Mouse (Mus musculus) CH12F3 (cell line): Measurements from ENCODE around the gene 1700030J22Rik.

Source experiments
- in situ Hi-C: fragments of 300-500 bp; cut with MboI; formaldehyde crosslinking; loops from 2 replicates; pipeline ENCODE4 v1.14.3; 2020; ENCODE audit warnings: low sequenced_read_pairs

The 1700030J22Rik gene

DNA sequence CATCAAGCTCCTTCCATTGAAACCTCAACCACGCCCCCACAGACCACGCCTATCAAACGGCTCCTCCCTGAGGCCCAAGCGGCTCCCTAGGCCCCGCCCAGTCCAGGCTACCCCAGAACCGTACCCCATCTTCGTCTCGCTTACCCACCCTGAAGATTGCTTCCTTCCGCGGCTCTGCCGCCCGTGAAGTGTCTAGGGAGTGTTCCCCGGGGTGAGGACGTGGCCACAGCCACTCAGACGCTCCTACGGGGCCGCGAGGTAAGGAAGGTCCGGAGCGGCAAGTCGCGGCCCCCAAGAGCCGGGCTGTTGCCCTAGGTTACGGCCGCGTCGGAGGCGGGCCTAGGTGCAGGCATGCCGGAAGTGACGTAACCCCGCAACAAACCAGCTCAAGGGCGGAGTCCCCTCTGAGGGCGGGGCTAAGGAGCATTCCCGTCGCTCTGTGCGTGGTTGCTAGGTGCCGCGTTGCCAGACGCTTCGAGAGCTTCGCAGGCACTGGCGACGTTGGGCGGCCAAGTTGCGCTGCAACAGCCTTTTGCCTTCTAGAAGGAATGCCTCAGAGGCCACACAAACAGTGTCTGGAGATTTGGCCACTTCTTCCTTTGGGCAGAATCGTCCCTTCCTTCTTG lies at the start of gene 1700030J22Rik:
Gene 1700030J22Rik, minus strand, starts transcription at position 329 of the 626 bp plus-strand sequence.
- in situ Hi-C loops: no loop called here

DNA sequence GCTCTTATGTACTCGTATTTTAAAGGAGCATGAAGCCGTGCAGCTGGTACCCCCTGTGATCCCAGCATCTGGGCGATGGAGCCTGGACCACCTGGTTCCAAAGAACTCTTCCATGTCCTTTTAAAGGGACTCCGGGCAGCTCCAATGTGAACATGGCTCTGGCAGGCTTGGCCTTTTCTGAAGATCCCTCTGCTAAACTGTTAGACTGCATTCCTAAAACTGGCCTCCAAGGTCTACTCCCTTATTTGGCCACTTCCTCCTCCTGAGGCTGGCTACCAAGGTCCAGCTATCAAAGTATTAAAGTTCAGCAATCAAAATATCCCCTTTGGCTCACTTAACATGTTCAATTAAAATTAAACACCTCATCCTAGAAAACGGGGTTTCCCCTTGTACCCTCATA lies 48.8 kb upstream of the 1700030J22Rik start:
- in situ Hi-C loops: no loop called here

DNA sequence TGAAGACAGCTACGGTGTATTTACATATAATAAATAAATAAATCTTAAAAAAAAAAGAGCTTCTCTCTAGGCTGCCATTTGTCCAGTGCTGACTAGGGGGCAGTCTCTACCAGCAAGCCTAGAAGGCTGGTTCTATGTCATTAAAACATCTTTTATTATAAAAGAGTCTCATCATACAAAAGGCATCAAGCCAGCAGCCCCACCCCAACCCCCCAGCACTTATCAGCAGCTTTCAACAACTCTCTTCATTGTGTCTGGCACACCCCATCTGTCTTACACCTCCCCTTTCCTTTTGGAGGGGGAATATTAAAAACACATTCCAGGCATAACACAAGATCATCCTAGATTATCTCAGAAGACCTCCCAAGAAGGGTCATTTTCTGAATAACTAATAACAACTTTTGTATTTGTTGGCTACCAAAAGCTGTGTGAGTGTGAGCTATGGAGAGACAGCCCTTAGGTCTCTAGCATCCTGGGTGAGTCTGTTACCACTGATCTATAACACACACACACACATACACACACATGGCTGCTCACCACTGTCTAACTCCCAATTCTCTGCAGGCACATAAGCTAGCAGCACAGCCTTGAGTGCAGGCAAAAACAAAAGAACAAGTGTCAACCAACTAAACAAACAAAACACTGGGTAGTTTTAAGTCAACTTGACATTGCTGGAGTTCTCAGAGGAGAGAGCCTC lies 43.7 kb upstream of the 1700030J22Rik start:
- in situ Hi-C loops: no loop called here

DNA sequence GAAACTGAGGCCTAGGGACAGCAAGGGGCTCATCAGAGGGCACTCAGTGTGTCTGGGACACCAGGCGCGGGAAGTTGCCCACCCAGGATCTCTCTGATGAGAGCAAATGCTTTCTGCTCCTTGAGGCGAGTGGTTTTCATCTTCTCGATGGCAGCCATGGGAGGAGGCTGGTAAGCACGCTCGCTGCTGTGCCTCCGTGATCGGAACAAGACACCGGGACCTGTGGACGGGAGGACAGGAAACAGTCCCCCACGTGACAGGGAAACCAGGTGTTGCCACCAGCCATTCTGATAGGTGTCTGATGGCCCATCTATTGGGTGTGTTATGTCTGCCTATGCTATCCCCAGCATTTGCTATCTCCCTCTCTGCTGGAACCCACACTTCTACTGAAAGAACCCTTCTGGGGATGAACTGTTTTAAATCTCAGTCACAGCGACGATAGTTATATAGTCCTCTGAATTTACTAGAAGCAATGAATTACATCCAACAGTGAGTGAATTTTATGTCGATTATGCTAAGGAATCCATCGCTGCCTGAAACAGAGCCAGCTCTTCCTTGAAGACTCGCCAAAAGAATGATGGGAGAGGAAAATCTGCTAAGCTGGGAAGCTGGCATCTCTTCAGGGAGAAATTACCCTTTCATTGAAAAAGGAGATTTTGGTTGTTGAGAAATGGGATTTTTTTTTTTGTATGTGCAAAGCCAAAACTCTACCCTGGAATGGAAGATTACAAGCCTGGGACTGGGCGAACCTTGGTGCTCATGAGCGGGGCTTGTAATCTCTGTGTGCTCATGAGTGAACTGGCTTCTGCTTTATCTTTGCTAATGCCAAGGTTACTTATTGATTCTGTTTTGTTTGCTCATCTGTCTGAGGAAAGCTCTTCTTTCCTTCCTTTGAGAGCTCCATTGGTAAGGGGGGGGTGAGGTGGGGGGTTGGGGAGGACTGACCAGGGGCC lies 40.8 kb upstream of the 1700030J22Rik start:
- in situ Hi-C loops: no loop called here

DNA sequence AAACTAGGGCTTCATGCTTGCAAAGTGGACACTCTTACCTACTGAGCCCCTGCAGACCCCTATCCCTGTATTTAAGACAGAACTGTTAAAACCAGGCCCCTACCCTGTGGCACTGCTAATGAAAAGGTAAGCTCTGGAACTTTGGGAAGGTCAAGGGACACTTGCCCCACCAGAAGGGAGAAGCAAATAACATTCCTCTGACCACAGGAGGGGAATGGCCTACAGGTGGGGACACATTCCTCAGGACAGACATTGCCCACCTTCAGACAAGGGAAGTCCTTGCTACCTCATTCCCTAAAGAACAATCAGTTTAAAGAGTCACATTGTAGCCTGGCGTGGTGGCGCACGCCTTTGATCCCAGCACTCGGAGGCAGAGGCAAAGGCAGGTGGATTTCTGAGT lies 39.1 kb upstream of the 1700030J22Rik start:
- in situ Hi-C loops: no loop called here

DNA sequence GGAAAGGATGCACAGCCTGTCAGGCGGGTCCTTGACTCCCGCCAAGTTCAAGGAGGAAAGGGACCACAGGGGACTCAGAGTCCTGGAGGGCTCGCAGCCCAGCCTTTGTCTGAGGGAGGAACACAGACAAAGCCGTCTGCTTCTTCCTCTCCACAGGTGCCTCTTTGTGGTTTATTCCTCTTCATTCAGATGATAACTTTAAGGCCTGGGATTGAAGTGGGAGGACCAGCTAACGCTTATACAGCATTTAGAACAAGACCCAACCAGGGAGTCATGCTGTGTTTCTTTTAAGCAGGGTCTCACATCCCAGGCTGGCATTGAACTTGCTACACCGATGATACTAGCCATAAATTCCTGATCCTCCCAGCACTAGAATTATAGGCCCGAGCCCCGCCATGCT lies 38.2 kb upstream of the 1700030J22Rik start:
- in situ Hi-C loops: no loop called here

DNA sequence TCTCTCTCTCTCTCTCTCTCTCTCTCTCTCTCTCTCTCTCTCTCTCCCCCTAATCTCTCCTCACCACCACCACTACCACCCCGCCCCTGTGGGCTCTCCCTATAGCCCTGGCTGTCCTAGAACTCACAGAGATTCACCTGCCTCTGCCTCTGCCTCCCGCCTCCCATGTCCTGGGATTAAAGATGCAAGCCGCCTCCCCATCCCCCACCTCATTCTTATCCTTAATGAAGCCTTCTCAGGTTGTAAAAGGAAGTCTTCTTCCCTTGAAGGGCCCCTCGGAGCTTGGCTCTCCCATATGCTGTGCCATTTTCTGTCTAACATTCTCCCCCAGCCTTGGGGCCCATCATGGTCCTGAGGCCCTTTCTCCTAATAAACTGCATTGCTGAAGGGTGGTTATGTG lies 36.9 kb upstream of the 1700030J22Rik start:
- in situ Hi-C loops: no loop called here

DNA sequence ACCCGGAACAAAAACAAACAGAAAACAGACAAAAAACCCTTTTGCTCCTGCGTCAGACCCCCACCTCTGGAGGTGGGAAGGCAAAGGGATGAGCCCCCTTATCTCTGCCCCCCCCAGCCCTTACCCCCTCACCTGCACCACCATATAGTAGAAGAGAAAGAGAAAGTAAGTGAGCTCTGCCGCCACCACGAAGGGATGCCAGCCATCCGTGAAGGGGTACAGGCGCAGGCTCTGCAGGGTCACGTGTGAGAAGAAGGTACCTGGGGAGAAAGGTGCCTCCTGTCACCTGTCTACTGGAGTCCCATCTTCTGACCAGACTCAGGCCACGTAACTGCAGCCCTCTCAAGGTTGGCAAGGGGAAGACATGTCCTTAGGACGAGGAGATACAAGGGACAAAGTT lies 32.6 kb upstream of the 1700030J22Rik start:
- in situ Hi-C loops: no loop called here

DNA sequence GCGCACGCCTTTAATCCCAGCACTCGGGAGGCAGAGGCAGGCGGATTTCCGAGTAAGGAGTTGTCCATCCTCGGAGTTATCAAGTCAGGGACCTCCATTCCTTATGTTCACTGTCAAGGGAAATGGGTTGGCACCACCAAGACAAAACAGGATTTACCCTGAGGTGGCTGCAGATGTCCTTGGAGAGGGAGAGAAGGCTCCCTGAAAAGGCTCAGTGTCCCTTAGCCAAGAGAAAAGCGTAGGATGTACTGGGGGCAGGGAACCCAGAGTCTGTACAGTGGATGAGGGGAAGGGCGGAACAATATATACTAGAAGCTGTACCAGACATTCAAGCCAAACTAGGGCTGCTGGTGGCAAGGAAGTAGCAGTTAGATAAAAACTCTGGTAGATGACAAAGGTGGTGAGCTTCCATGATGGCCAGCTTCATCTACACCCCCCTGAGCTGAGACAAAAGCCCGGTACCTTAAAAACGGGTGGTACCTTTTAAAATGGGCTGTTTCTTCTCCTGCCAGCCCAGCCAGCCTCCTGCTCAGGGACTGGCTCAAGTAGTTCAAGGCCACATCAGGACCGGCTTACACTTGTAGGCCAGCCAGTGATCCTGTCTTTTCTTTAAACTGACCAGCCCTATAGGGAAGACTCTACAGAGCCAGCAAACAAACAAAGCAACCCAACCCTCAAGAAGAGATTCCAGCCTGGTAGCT lies 15.4 kb upstream of the 1700030J22Rik start:
- in situ Hi-C loops: no loop called here

DNA sequence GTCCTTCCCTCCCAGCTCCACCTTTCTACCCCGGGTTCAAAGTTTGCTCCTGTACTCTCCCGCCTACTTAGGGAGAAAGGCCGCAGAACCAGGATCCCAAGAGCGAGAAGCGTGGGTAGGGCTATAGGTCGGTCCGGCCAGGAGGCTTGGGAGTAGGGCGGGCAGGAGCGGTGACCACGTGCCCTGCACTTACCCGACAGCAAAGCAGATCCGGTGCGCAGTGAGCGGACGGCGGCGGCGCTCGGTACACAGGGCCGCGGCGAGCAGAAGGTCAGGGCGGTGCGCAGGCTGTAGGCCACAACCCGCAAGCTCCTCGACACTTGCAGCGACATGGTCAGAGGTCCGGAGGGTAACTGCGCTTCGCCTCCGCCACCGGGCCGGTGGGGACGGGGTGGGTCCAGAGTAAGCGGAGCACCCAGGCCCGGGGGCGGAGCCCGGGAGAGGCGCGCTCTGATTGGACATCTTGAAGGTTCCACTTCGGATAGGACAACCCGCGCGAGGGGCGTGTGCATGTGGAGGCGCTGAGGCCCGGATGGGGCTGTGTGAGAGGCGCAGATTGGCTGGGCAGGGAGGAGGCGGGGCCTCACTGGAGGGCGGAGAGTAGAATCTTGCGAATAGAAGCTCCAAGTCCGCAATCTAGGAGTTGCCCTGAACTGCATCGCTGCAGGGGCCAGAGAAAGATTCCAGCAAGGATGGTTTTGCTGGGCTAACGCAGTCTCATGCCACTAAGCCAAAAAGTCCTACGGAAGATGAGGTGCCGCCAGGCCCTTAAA lies 14.5 kb upstream of the 1700030J22Rik start, which contains the start of gene Gcsh:
Gene Gcsh, minus strand, starts transcription at position 443 of the 773 bp plus-strand sequence.
- in situ Hi-C loops: no loop called here

DNA sequence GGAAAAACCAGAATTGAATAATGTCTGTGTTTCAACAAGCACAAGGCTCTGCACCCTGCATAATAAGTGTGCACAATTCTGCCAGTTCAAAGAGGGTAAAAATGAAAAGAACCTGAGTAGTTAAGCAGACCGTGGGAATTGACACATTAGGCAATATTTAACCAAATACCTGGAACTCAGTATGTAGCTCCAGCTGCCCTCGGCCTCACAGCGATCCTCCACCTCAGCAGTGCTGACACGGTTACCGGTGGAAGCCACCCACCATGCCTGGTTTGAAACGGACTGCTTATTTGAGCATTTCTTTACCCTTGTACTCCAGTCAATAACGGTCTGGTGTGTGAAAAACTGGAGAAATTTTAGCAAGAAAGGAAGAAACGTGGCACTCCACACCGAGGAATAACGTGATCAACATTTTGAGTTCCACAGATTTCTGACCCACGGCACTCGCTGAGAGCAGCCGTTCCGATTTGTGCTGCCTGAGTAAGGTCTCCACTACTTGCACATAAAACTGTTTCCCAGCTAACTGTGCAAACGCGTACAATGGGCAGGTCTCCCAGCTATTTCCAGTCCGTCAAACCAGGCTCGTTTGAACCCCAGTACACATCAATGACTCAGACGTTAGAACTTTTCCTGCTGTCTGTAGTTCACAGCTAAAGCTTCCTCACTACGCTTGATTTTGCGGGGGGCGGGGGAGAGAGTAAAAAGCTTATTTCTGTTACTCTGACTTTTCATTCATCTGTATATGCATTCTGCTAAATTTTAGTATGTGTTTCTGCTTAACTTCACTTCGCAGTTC lies 13.6 kb upstream of the 1700030J22Rik start:
- in situ Hi-C loops: no loop called here

DNA sequence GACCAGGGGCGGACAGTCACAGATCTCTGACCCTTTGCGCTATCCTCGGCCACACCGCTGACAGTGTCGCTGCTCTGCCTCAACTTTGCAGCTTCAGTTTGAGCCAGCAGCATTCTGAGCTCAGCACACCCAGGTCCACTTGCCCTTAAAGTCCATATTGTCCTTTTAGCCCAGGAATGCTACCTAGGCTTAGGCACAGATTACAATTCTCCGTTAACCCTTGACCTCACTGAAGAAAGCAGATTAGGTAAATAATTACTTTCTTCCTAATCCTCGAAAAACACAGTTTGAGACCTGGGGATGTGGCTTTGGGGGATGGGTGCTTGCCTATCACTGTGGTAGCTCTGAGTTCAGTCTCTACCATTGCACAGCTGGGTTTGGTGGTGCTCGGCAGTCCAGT lies 12.5 kb upstream of the 1700030J22Rik start:
- in situ Hi-C loops: no loop called here

DNA sequence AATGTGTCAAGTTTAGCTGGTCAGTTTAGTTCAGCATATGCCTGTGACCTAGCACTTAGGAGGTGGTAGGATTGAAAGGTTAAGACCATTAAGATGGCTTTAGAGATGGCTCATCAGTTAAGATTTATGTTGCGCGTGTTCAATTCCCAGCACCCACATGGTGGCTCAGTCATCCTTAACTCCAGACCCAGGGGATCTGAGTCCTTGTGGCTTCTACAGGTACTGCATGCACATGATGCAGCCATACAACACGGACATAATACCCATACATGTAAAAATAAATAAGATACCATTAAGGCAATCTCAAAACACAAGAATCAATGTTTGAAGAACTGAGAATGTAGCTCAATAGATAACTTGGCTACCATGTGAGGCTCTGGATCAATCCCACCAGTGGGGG lies 11.1 kb upstream of the 1700030J22Rik start:
- in situ Hi-C loops: no loop called here

DNA sequence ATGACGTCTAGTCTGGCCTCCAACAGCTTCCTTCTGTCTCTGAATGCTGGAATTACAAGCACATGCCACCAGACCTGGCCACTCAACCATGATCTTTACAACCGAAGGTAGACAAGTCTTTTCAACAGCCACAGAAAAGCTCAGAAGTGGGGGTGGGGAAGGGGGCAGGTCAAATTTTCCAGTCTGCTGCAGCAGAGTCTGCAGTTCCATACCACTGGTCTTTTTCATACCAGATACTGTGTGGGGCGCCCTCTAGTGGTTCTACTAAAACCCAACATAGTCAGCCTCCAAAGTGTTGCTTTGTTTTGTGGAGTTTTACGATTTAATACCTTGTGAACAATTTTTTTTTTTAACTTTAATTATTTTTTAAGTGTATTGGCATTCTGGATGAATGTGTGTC lies 1.4 kb upstream of the 1700030J22Rik start:
- in situ Hi-C loops: no loop called here

DNA sequence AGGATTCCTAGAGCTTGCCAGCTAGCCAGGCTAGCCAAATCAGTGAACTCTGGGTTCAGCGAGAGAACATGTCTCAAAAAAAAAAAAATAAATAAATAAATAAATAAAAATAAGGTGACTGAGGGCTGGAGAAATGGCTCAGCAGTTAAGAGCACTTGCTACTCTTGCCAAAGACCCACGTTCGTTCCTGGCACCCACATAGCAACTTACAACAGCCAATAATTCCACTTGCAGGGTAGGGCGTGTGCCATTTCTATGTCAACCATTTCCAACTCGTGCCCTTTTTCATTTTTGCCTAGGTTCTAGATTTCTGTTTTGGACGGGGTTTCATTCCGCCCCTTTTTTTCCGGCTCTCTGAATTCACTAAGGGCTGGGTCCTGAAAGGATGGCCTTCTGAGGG lies 707 bp downstream of the 1700030J22Rik start:
- in situ Hi-C loops: no loop called here

DNA sequence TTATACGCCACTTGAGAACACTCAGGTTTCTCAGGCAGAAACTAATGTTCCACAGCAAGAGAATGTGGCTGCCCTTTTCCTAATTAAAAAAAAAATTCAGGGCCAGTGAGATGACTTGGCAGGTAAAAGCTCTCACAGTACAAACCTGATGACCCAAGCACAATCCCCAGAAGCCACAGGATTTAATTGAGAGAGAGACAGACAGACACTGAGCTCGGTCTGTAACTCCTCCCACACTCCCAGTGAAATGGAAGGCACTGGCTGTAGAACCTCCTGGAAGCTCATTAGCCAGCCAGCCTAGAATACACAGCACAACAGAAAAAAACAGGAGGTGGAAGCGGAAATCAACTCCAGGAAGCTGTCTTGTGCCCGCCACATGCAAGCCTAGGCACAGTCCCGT lies 3.2 kb downstream of the 1700030J22Rik start:
- in situ Hi-C loops: no loop called here

DNA sequence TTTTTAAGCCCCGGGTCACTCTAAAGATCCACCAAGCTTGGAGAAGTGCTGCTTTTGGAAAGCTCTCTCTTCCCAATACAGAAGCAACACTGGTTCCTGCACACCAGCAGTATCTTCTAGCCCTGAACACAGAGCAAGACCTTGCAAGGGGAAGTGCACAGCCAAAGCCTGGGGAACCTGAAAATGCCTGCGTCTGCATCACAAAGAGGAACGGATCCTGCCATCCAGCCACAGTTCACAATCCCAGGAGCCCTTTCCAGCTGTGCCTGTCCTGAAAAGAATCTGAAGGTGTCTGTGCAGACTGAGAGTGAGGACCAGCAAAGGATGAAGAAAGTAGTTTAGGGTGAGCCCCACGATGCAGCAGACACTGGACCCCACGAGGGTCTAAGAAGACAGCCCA lies 3.7 kb downstream of the 1700030J22Rik start:
- in situ Hi-C loops: no loop called here

DNA sequence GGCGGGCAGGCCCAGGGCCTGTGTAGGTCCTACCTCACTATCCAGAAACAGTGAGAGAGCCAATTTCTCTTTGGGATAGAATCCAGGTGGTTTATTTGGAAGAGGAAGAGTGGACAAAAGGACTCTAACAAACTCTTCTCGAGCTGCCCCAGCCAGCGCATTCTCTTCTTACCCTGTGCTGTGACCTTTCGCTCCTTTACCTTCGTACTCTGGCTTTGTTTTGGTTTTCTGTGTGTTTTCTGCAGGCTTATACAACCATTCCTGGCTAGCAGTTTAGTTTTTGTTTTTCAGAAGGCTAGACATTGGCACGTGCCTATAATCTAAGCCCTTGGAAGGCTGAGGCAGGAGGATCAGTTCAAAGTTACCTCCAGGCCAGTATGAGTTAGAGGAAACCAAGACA lies 9.2 kb downstream of the 1700030J22Rik start:
- in situ Hi-C loops: no loop called here

DNA sequence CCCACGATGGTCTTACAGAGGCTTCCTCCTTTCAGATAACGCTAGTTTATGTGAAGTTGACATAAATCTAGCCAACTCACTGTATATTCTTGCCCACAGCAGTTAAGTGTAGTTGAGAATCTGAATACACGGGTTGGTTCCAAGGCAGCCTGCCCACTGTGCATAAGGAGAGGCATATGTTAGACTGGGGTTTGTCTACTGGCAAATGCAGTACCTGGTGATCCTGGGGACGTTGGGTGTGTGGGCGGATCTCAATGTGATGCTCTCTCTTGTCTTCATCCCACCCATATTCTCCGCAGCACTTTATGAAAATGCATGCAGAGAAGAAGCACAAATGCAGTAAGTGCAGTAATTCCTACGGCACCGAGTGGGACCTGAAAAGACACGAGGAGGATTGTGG lies 24.3 kb downstream of the 1700030J22Rik start:
- in situ Hi-C loops: no loop called here
